Mouse (Mus musculus): ENCODE measurements at regions not wholly inside any gene's neighbourhood (a gene's known extent, or its start where the extent isn't known, plus 50 kb on each side); places are given as distances from the start of the nearest gene placed in this dataset.
"Not testable (repeated sequence)": the region's sequence is repeated elsewhere in the genome, so short reads cannot be mapped to it uniquely, and the experiment has no call there.

- no peak for ATAC-seq (ENCODE audit: poor library complexity, severe bottlenecking)
Measured at GRCm38 (mm10) chr10:53482919-53483318, 103.2 kb upstream of the Cep85l start.

GRCm38 (mm10) chr10:53470200-53470599 is 90.5 kb upstream of the Cep85l start:
- peak; percentile 84 for ATAC-seq (ENCODE audit: poor library complexity, severe bottlenecking)

- no peak for ATAC-seq (ENCODE audit: poor library complexity, severe bottlenecking)
Measured at GRCm38 (mm10) chr10:53469611-53470010, 89.9 kb upstream of the Cep85l start.

- ATAC-seq (ENCODE audit: poor library complexity, severe bottlenecking), result no peak
Measured at GRCm38 (mm10) chr10:53468293-53468545, 88.5 kb upstream of the Cep85l start.

GRCm38 (mm10) chr10:53467472-53468292 is 87.9 kb upstream of the Cep85l start:
- ATAC-seq (ENCODE audit: poor library complexity, severe bottlenecking), result no peak

- ATAC-seq (ENCODE audit: poor library complexity, severe bottlenecking), result no peak
Measured at GRCm38 (mm10) chr10:53466851-53467250, 87.1 kb upstream of the Cep85l start.

GRCm38 (mm10) chr10:53466261-53466660 is 86.5 kb upstream of the Cep85l start:
- ATAC-seq (ENCODE audit: poor library complexity, severe bottlenecking), result no peak

- ATAC-seq (ENCODE audit: poor library complexity, severe bottlenecking), result no peak
Measured at GRCm38 (mm10) chr10:53464581-53464980, 84.8 kb upstream of the Cep85l start.

GRCm38 (mm10) chr10:53464006-53464405 is 84.3 kb upstream of the Cep85l start:
- no peak for ATAC-seq (ENCODE audit: poor library complexity, severe bottlenecking)

- ATAC-seq (ENCODE audit: poor library complexity, severe bottlenecking), result no peak
Measured at GRCm38 (mm10) chr10:53463471-53463870, 83.7 kb upstream of the Cep85l start.

GRCm38 (mm10) chr10:53462449-53463308 is 82.9 kb upstream of the Cep85l start:
- no peak for ATAC-seq (ENCODE audit: poor library complexity, severe bottlenecking)

- ATAC-seq (ENCODE audit: poor library complexity, severe bottlenecking), result peak; percentile 91
Measured at GRCm38 (mm10) chr10:53461070-53461781, 81.5 kb upstream of the Cep85l start.

- not testable (repeated sequence) for ATAC-seq (ENCODE audit: poor library complexity, severe bottlenecking)
Measured at GRCm38 (mm10) chr10:53459706-53460105, 80.0 kb upstream of the Cep85l start.

- ATAC-seq (ENCODE audit: poor library complexity, severe bottlenecking), result no peak
Measured at GRCm38 (mm10) chr10:53456027-53456713, 76.4 kb upstream of the Cep85l start.

GRCm38 (mm10) chr10:53444789-53445188 is 65.0 kb upstream of the Cep85l start:
- ATAC-seq (ENCODE audit: poor library complexity, severe bottlenecking), result no peak

- peak; percentile 69 for ATAC-seq (ENCODE audit: poor library complexity, severe bottlenecking)
Measured at GRCm38 (mm10) chr10:53443443-53443842, 63.7 kb upstream of the Cep85l start.

- peak; percentile 90 for ATAC-seq (ENCODE audit: poor library complexity, severe bottlenecking)
Measured at GRCm38 (mm10) chr10:53442912-53443311, 63.2 kb upstream of the Cep85l start.

GRCm38 (mm10) chr10:53440251-53440650 is 60.5 kb upstream of the Cep85l start:
- no peak for ATAC-seq (ENCODE audit: poor library complexity, severe bottlenecking)

- no peak for ATAC-seq (ENCODE audit: poor library complexity, severe bottlenecking)
Measured at GRCm38 (mm10) chr10:53438388-53438787, 58.6 kb upstream of the Cep85l start.

- ATAC-seq (ENCODE audit: poor library complexity, severe bottlenecking), result no peak
Measured at GRCm38 (mm10) chr10:53437724-53438123, 58.0 kb upstream of the Cep85l start.

- no peak for ATAC-seq (ENCODE audit: poor library complexity, severe bottlenecking)
Measured at GRCm38 (mm10) chr10:53436023-53436475, 56.3 kb upstream of the Cep85l start.

All from megakaryocyte, adult 5-6 weeks (primary cell).